Mouse (Mus musculus): ENCODE results near the gene Cpsf3.

- TF ChIP-seq POLR2A (IDR thresholded peaks at IDR 0.05; ENCODE audit: borderline replicate concordance, insufficient read depth, low read length) (no peak), CTCF (IDR thresholded peaks at IDR 0.05; ENCODE audit: borderline replicate concordance, insufficient read depth, low read depth, low read length) (no peak)
Observed at GRCm38 (mm10) chr12:21247711-21248392, 37.3 kb upstream of the Cpsf3 start.
